Mouse (Mus musculus) MEL (cell line): Measurements from ENCODE around the gene Trim40. TPM values are rescaled to one million over a fixed set of nuclear protein-coding genes. Genes with fewer than 3 reads are reported as not detected.

Experiments used
- DNase-seq: peaks from one replicate; pipeline ENCODE4 v3.0.0; 2011; ENCODE audit warnings: low read depth, low spot score
- H3K27ac ChIP-seq: 2 replicates; pipeline ENCODE4 v1.5.1; 2012; ENCODE audit warnings: low read depth, mild to moderate bottlenecking, control low read depth, low read length, moderate library complexity; ENCODE audit not compliant: control insufficient read depth
- H3K27me3 ChIP-seq, 2 experiments: fragments of 150-350 bp in 1 of 2; sonication (generic) in 1 of 2; 2 replicates each; pipeline ENCODE4 v1.6.1; 2012; ENCODE audit warnings: low read length in 2 of 2, mild to moderate bottlenecking in 2 of 2, improper control_type of control experiment in 1 of 2, moderate library complexity in 1 of 2; ENCODE audit not compliant: insufficient read depth in 2 of 2, control insufficient read depth in 1 of 2
- H3K36me3 ChIP-seq, 2 experiments: 2 replicates each; pipeline ENCODE4 v1.6.1; 2012 to 2014; ENCODE audit warnings: low read length in 2 of 2, improper control_type of control experiment in 1 of 2, inconsistent platforms in 1 of 2, mild to moderate bottlenecking in 1 of 2; ENCODE audit not compliant: insufficient read depth in 2 of 2, control insufficient read depth in 1 of 2
- H3K4me1 ChIP-seq, 2 experiments: fragments of 150-350 bp in 1 of 2; sonication (generic) in 1 of 2; 2 replicates each; pipeline ENCODE4 v1.6.1; 2012; ENCODE audit warnings: low read length in 2 of 2, improper control_type of control experiment in 1 of 2, mild to moderate bottlenecking in 1 of 2; ENCODE audit not compliant: insufficient read depth in 2 of 2, control insufficient read depth in 1 of 2
- H3K4me3 ChIP-seq, 2 experiments: fragments of 150-350 bp in 1 of 2; sonication (generic) in 1 of 2; 2 replicates each; pipeline ENCODE4 v1.5.1; 2012; ENCODE audit warnings: low read depth in 2 of 2, low read length in 2 of 2, mild to moderate bottlenecking in 2 of 2, moderate library complexity in 2 of 2, control low read depth in 1 of 2, improper control_type of control experiment in 1 of 2; ENCODE audit not compliant: control insufficient read depth in 1 of 2, insufficient read depth in 1 of 2
- H3K79me2 ChIP-seq: 2 replicates; pipeline ENCODE4 v1.6.1; 2012; ENCODE audit warnings: mild to moderate bottlenecking, low read length, moderate library complexity; ENCODE audit not compliant: control insufficient read depth, poor library complexity, insufficient read depth
- H3K9ac ChIP-seq: 2 replicates; pipeline ENCODE4 v1.6.1; 2012; ENCODE audit warnings: low read depth, mild to moderate bottlenecking, control low read depth, low read length, moderate library complexity; ENCODE audit not compliant: control insufficient read depth, poor library complexity, severe bottlenecking
- H3K9me3 ChIP-seq: fragments of 150-350 bp; sonication (generic); replicated peaks from 2 replicates; pipeline ENCODE4 v1.6.1; 2012; ENCODE audit warnings: mild to moderate bottlenecking, low read length, improper control_type of control experiment, moderate library complexity; ENCODE audit not compliant: insufficient read depth
- BHLHE40 ChIP-seq: IDR thresholded peaks from 2 replicates; pipeline ENCODE4 v1.6.1; 2012; ENCODE audit warnings: low read depth, mild to moderate bottlenecking, inconsistent platforms, low read length, improper control_type of control experiment, borderline replicate concordance
- CTCF ChIP-seq, 3 experiments: IDR thresholded peaks in 2 of 3; conservative IDR thresholded peaks in 1 of 3; 2 replicates each; pipeline ENCODE4 v1.5.1; 2011 to 2012; ENCODE audit warnings: low read length in 3 of 3, low read depth in 2 of 3, mild to moderate bottlenecking in 2 of 3, improper control_type of control experiment in 1 of 3, inconsistent platforms in 1 of 3, mixed read lengths in 1 of 3, moderate library complexity in 1 of 3; ENCODE audit not compliant: control insufficient read depth in 1 of 3, insufficient read depth in 1 of 3, poor library complexity in 1 of 3, severe bottlenecking in 1 of 3
- ELF1 ChIP-seq: IDR thresholded peaks from 2 replicates; pipeline ENCODE4 v1.6.1; 2014; ENCODE audit warnings: low read depth, mild to moderate bottlenecking, inconsistent platforms, low read length, improper control_type of control experiment, moderate library complexity
- EP300 ChIP-seq, 2 experiments: IDR thresholded peaks; 2 replicates each; pipeline ENCODE4 v1.6.1; 2011; ENCODE audit warnings: improper control_type of control experiment in 2 of 2, low read length in 2 of 2, low read depth in 1 of 2, mild to moderate bottlenecking in 1 of 2
- GABPA ChIP-seq: IDR thresholded peaks from 2 replicates; pipeline ENCODE4 v1.6.1; 2012; ENCODE audit warnings: low read depth, mild to moderate bottlenecking, inconsistent platforms, low read length, improper control_type of control experiment, moderate library complexity
- GATA1 ChIP-seq: IDR thresholded peaks from 2 replicates; pipeline ENCODE4 v1.6.1; 2011; ENCODE audit warnings: low read depth, low read length, improper control_type of control experiment
- JUND ChIP-seq: IDR thresholded peaks from 2 replicates; pipeline ENCODE4 v1.6.1; 2011; ENCODE audit warnings: low read depth, mild to moderate bottlenecking, improper control_type of control experiment, low read length
- KAT2A ChIP-seq: conservative IDR thresholded peaks from 2 replicates; pipeline ENCODE4 v1.6.1; 2012; ENCODE audit warnings: low read depth, low read length, improper control_type of control experiment, inconsistent platforms
- MAFK ChIP-seq: IDR thresholded peaks from 2 replicates; pipeline ENCODE4 v1.6.1; 2011; ENCODE audit warnings: low read depth, mild to moderate bottlenecking, low read length, improper control_type of control experiment, borderline replicate concordance
- MAX ChIP-seq: IDR thresholded peaks from 2 replicates; pipeline ENCODE4 v1.6.1; 2011; ENCODE audit warnings: low read length, improper control_type of control experiment
- MEF2A ChIP-seq: IDR thresholded peaks from 2 replicates; pipeline ENCODE4 v1.6.1; 2014; ENCODE audit warnings: low read depth, mild to moderate bottlenecking, inconsistent platforms, low read length, improper control_type of control experiment; ENCODE audit not compliant: poor library complexity, insufficient replicate concordance, severe bottlenecking; ENCODE audit errors: extremely low read depth
- MXI1 ChIP-seq: IDR thresholded peaks from 2 replicates; pipeline ENCODE4 v1.6.1; 2011; ENCODE audit warnings: mild to moderate bottlenecking, low read depth, low read length, improper control_type of control experiment
- NELFE ChIP-seq: IDR thresholded peaks from 2 replicates; pipeline ENCODE4 v1.6.1; 2011; ENCODE audit warnings: low read depth, low read length, improper control_type of control experiment
- NRF1 ChIP-seq: IDR thresholded peaks from 2 replicates; pipeline ENCODE4 v1.6.1; 2014; ENCODE audit warnings: low read depth, mild to moderate bottlenecking, inconsistent platforms, low read length, improper control_type of control experiment, moderate library complexity; ENCODE audit not compliant: poor library complexity, insufficient read depth, severe bottlenecking
- POLR2A ChIP-seq, 2 experiments: IDR thresholded peaks; 2 replicates each; pipeline ENCODE4 v1.6.1; 2011 to 2012; ENCODE audit warnings: low read length in 2 of 2, mild to moderate bottlenecking in 2 of 2, control low read depth in 1 of 2, improper control_type of control experiment in 1 of 2, low read depth in 1 of 2, moderate library complexity in 1 of 2; ENCODE audit not compliant: control insufficient read depth in 1 of 2, insufficient read depth in 1 of 2, poor library complexity in 1 of 2
- RAD21 ChIP-seq: IDR thresholded peaks from 2 replicates; pipeline ENCODE4 v1.6.1; 2011; ENCODE audit warnings: mild to moderate bottlenecking, low read depth, low read length, improper control_type of control experiment
- SMC3 ChIP-seq: IDR thresholded peaks from 2 replicates; pipeline ENCODE4 v1.6.1; 2011; ENCODE audit warnings: low read depth, low read length, improper control_type of control experiment
- TBP ChIP-seq: IDR thresholded peaks from 2 replicates; pipeline ENCODE4 v1.8.0; 2011; ENCODE audit warnings: low read depth, low read length, improper control_type of control experiment
- TCF12 ChIP-seq: IDR thresholded peaks from 2 replicates; pipeline ENCODE4 v1.6.1; 2014; ENCODE audit warnings: low read depth, mild to moderate bottlenecking, inconsistent platforms, low read length, improper control_type of control experiment, moderate library complexity
- UBTF ChIP-seq: IDR thresholded peaks from 2 replicates; pipeline ENCODE4 v1.6.1; 2012; ENCODE audit warnings: low read depth, mild to moderate bottlenecking, inconsistent platforms, low read length, improper control_type of control experiment, moderate library complexity, borderline replicate concordance; ENCODE audit not compliant: insufficient read depth
- USF1 ChIP-seq: IDR thresholded peaks from 2 replicates; pipeline ENCODE4 v1.6.1; 2014; ENCODE audit warnings: low read depth, mild to moderate bottlenecking, inconsistent platforms, low read length, improper control_type of control experiment, moderate library complexity
- ZC3H11A ChIP-seq: IDR thresholded peaks from 2 replicates; pipeline ENCODE4 v1.6.1; 2012; ENCODE audit warnings: low read depth, mild to moderate bottlenecking, inconsistent platforms, low read length, improper control_type of control experiment
- ZNF384 ChIP-seq: IDR thresholded peaks from 2 replicates; pipeline ENCODE4 v1.6.1; 2012; ENCODE audit warnings: low read depth, mild to moderate bottlenecking, inconsistent platforms, low read length, improper control_type of control experiment
- polyA plus RNA-seq, 2 experiments: library from polyadenylated mRNA; stranded (reverse) in 1 of 2; unstranded in 1 of 2; fragments of >175 nt in 1 of 2; fragments of >200 nt in 1 of 2; gene quantifications; 2 replicates each; pipeline versions ENCODE4 v1.2.1 to v1.2.4; 2012; ENCODE audit warnings: low replicate concordance in 2 of 2, low read depth in 1 of 2; ENCODE audit not compliant: insufficient read length in 2 of 2, insufficient read depth in 1 of 2, missing spikeins in 1 of 2
- total RNA-seq: library from RNA; depleted of rRNA; stranded (reverse); fragments of 300-350 nt; gene quantifications from 2 replicates; pipeline ENCODE4 v1.2.3, GENCODE M21; 2012

The Trim40 gene
- total and polyA plus RNA-seq, 3 experiments: 0.04 TPM; not detected in 1

DNA sequence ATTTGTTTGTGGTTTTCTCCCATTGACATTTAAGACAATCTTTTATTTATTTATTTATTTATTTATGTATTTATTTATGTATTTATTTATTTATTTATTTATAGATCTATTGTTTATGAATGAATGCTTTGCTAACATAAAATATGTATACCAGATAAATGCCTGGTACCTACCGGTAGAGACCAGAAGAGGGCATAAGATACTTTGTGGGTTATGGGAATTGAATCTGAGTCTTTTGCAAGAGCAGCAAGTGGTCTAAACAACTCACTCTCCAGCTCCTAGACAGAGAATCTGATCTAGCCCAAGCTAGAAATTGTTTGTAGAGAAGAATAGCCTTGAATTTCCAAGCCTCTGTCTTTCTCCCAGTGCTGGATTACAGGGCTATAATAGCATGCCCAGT lies 10.8 kb upstream of the Trim40 start:
- Histone ChIP-seq H3K4me1 (no peaks in the 10 kb centered on the region), H3K27ac (no peak overlapping the region), H3K9ac (no peak overlapping the region), H3K79me2 (no peaks in the 10 kb centered on the region), H3K9me3 (no peaks in the 10 kb centered on the region), H3K4me3 (no peak overlapping the region), H3K27me3 (no peaks in the 10 kb centered on the region; a peak in 3 of 4 replicates), H3K36me3 (no peaks in the 10 kb centered on the region)
- no peak for DNase-seq
- TF ChIP-seq CTCF (IDR thresholded peaks at IDR 0.05 in 2 of 3, conservative IDR thresholded peaks at IDR 0.05 in 1 of 3; ENCODE audit: control insufficient read depth in 1 of 3, insufficient read depth in 1 of 3, low read depth in 2 of 3, low read length in 3 of 3, poor library complexity in 1 of 3, severe bottlenecking in 1 of 3) (peak in 2 of 3 experiments; percentile 5 to 32; a peak in 2 of 6 replicates), RAD21 (peak; percentile 7), SMC3 (peak; percentile 41), ZC3H11A (no peak)

DNA sequence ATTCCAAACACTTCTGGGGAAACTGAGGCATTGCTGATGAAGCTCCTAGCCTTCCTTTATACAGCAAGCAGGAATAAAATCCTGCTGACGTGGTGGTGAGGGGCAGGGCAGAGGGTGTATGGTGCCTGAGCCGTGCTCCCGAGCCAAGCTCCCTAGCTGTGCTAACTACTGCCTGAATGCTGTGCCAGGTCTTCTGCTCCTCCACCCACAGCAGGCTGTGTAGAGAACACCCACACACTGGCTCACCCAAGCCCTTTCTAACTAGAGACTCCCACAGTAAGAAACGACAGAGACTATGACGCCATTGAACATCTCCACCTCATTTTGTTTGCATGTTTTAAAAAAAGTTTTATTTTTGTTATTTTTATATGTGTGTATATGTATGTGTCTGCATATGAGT lies 10.1 kb upstream of the Trim40 start:
- DNase-seq: no peak
- TF ChIP-seq NRF1 (no peak), TBP (no peak), ZC3H11A (no peak), MXI1 (no peak)
- H3K4me1 ChIP-seq: no peaks in the 10 kb centered on the region

DNA sequence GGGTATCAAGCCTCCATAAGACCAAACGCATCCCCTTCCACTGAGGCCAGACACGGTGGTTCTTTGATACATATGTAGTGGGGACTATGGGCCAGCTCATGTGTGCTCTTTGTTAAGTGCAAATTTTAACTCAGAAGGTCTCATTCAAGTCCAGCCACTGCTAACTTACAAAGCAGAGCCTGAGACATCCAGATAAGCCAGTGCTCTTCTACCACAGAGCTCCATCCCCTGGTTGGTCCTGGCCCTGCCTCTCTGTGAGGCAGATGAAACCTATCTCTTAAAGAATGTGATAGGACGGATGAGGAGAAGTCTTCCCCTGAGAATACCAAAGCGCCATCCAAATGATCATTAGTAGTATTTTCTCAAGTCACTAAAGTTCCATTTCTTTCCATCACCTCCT lies 9.5 kb upstream of the Trim40 start:
- no peaks in the 10 kb centered on the region; a peak in 2 of 4 replicates for H3K27me3 ChIP-seq
- no peak overlapping the region for H3K9ac ChIP-seq
- no peaks in the 10 kb centered on the region for H3K79me2 ChIP-seq
- no peak overlapping the region for H3K4me3 ChIP-seq
- H3K9me3 ChIP-seq: no peaks in the 10 kb centered on the region
- no peaks in the 10 kb centered on the region for H3K36me3 ChIP-seq
- no peaks in the 10 kb centered on the region for H3K4me1 ChIP-seq
- DNase-seq: peak; percentile 26
- H3K27ac ChIP-seq: no peak overlapping the region
- TF ChIP-seq ELF1 (no peak), BHLHE40 (no peak), ZNF384 (no peak), JUND (no peak), SMC3 (no peak), GABPA (no peak), TBP (no peak), TCF12 (no peak), POLR2A (IDR thresholded peaks at IDR 0.05; ENCODE audit: control insufficient read depth in 1 of 2, insufficient read depth in 1 of 2, low read depth in 1 of 2, low read length in 2 of 2, poor library complexity in 1 of 2) (no peak), USF1 (no peak), GATA1 (no peak), MAFK (no peak), MEF2A (no peak), MAX (no peak), KAT2A (no peak), MXI1 (no peak), NELFE (no peak), EP300 (IDR thresholded peaks at IDR 0.05; ENCODE audit: low read depth in 1 of 2, low read length in 2 of 2) (no peak), UBTF (no peak)
- TF ChIP-seq, all 39 proteins: peak for 0

More for the DNA sequence above, 10.1 kb upstream of the Trim40 start:
- H3K4me3 ChIP-seq: no peak overlapping the region
- H3K27ac ChIP-seq: no peak overlapping the region
- H3K27me3 ChIP-seq: no peaks in the 10 kb centered on the region; a peak in 3 of 4 replicates
- no peak overlapping the region for H3K9ac ChIP-seq
- no peaks in the 10 kb centered on the region for H3K36me3 ChIP-seq
- H3K79me2 ChIP-seq: no peaks in the 10 kb centered on the region
- no peaks in the 10 kb centered on the region for H3K9me3 ChIP-seq
